Mouse (Mus musculus) hindbrain, embryonic 15.5 days (tissue): Measurements from ENCODE around the gene Lce1l. TPM values are rescaled to one million over a fixed set of nuclear protein-coding genes. Genes with fewer than 3 reads are reported as not detected.
"Not testable (repeated sequence)": the region's sequence is repeated elsewhere in the genome, so short reads cannot be mapped to it uniquely, and the experiment has no call there.

Source experiments
- ATAC-seq: fragments of 200-750 bp; cut with Nextera tagmentation; 2 replicates; pipeline ENCODE4 v1.8.0; 2017; ENCODE audit warnings: low read depth, moderate number of reproducible peaks, moderate TSS enrichment; ENCODE audit not compliant: low FRiP score
- H3K27ac ChIP-seq: fragments of 300-500 bp; sonication (generic); replicated peaks from 2 replicates; pipeline ENCODE4 v1.5.1; 2015; ENCODE audit warnings: mild to moderate bottlenecking, inconsistent platforms
- H3K27me3 ChIP-seq: fragments of 300-500 bp; sonication (generic); 2 replicates; pipeline ENCODE4 v1.6.1; 2015; ENCODE audit warnings: control low read depth, inconsistent platforms
- H3K36me3 ChIP-seq: fragments of 300-500 bp; sonication (generic); 2 replicates; pipeline ENCODE4 v1.6.1; 2015; ENCODE audit warnings: control low read depth, inconsistent platforms
- H3K4me1 ChIP-seq: fragments of 300-500 bp; sonication (generic); replicated peaks from 2 replicates; pipeline ENCODE4 v1.6.1; 2015; ENCODE audit warnings: control low read depth, inconsistent platforms
- H3K4me2 ChIP-seq: fragments of 300-500 bp; sonication (generic); 2 replicates; pipeline ENCODE4 v1.6.1; 2015; ENCODE audit warnings: moderate library complexity, mild to moderate bottlenecking, inconsistent platforms
- H3K4me3 ChIP-seq: fragments of 300-500 bp; sonication (generic); 2 replicates; pipeline ENCODE4 v1.5.1; 2015; ENCODE audit warnings: mild to moderate bottlenecking, inconsistent platforms
- H3K9ac ChIP-seq: fragments of 300-500 bp; sonication (generic); 2 replicates; pipeline ENCODE4 v1.6.1; 2015; ENCODE audit warnings: inconsistent platforms
- H3K9me3 ChIP-seq: fragments of 300-500 bp; sonication (generic); 2 replicates; pipeline ENCODE4 v1.6.1; 2016; ENCODE audit warnings: control low read depth, inconsistent platforms
- WGBS: fragments of 180-500 bp; shearing (Covaris S2); methylation state at CpG from one replicate; pipeline ENCODE4 v1.1.7; 2015; 5-methylcytosine and 5-hydroxymethylcytosine counted together
- polyA plus RNA-seq: library from polyadenylated mRNA; unstranded; fragments of >200 nt; fragmentation: Nextera tagmentation; extraction: Ambion mirVana; gene quantifications from 2 replicates; pipeline ENCODE4 v1.2.1, GENCODE M21; 2015

The Lce1l gene
- polyA plus RNA-seq = not detected in 2 replicates

DNA sequence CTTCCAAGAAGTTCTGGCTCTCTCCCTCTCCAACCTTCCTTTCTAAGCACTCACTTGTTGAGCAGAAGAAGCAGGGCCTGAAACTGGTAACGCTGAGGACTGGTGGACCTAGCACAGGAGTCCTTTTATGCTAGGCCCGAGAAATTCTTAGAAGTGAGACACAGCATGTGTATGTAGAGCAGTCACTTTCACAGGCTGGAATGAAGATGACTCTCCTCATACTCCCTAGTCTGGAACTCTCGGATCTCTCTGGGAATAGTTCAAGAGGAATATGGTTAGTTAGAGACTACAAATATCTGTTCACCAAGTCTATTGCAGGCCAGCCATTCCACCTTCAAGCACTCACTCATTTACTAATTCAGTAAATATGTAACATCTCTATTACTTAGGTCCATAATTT is at the start of gene Lce1l:
TSS of gene Lce1l (minus strand) at position 101 of the 400 bp plus-strand sequence.
- H3K27ac ChIP-seq = no peak within 1 kb of the TSS
- H3K4me3 ChIP-seq = no peak within 1 kb of the TSS
- no peak for ATAC-seq
- 90% methylated on average over 3 of the region's 3 CpGs for WGBS
- H3K27me3 ChIP-seq = no peaks in the 10 kb centered on the region
- no peak within 1 kb of the TSS for H3K9ac ChIP-seq
- no peaks in the 10 kb centered on the region for H3K9me3 ChIP-seq
- no peaks in the 10 kb centered on the region for H3K36me3 ChIP-seq
- no peaks in the 10 kb centered on the region for H3K4me1 ChIP-seq
- no peak within 1 kb of the TSS for H3K4me2 ChIP-seq

DNA sequence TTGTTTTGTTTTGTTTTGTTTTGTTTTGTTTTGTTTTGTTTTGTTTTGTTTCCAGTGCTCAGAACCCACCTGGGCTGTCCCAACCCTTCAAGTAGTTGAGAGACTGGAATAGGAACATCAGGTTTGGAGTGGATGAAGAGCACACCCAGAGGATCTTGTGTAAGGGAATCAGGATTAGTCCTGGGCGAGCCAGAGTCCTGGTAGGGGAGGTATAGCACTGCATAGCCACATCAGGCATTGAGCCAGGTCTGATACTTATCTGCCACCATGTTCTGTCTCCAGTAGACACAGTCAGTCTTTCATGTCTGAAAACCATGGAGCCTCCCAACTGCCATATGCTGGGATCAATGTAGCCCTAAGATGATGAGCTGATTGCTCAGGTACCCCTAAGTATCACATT is 43.4 kb upstream of the Lce1l start:
- H3K4me2 ChIP-seq = no peak overlapping the region
- no peak for ATAC-seq
- 66% methylated on average over 1 of the region's 1 CpGs for WGBS
- H3K27ac ChIP-seq = no peak overlapping the region
- no peaks in the 10 kb centered on the region for H3K9me3 ChIP-seq
- no peaks in the 10 kb centered on the region for H3K36me3 ChIP-seq
- no peak overlapping the region for H3K4me3 ChIP-seq
- no peak overlapping the region for H3K9ac ChIP-seq
- no peaks in the 10 kb centered on the region for H3K27me3 ChIP-seq
- no peaks in the 10 kb centered on the region for H3K4me1 ChIP-seq

- Histone ChIP-seq H3K27me3 (no peaks in the 10 kb centered on the region), H3K4me1 (no peaks in the 10 kb centered on the region), H3K4me2 (no peak overlapping the region), H3K9me3 (no peaks in the 10 kb centered on the region), H3K36me3 (no peaks in the 10 kb centered on the region), H3K9ac (no peak overlapping the region), H3K27ac (no peak overlapping the region), H3K4me3 (no peak overlapping the region)
- ATAC-seq = no peak
- WGBS = 58% methylated on average over 3 of the region's 3 CpGs
These were observed 43.0 kb upstream of the Lce1l start for GRCm38 (mm10) chr3:92894063-92894462.

DNA sequence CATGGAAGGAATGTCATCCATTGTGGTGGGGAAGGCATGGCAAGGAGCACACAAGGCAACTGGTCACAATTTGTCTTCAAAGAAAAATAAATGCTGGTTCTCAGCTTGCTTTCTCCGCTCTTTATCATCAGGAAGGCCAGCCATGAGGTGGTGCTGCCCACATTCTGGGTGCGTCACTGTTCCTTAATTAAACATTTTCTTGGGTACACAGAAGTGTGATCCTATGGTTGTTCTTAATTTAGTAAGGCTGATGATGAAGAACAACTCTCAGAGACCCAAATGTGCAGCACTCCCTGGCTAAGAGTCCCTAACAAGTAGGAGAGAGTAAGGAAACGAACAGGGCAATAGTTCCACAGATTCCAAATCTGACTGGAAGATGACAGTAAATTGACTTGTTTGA is 23.1 kb upstream of the Lce1l start:
- H3K27ac ChIP-seq = no peak overlapping the region
- no peaks in the 10 kb centered on the region for H3K9me3 ChIP-seq
- no peaks in the 10 kb centered on the region for H3K4me1 ChIP-seq
- 91% methylated on average over 3 of the region's 3 CpGs for WGBS
- H3K4me3 ChIP-seq = no peak overlapping the region
- H3K4me2 ChIP-seq = no peak overlapping the region
- H3K36me3 ChIP-seq = no peaks in the 10 kb centered on the region
- no peak overlapping the region for H3K9ac ChIP-seq
- H3K27me3 ChIP-seq = no peaks in the 10 kb centered on the region
- ATAC-seq = no peak

DNA sequence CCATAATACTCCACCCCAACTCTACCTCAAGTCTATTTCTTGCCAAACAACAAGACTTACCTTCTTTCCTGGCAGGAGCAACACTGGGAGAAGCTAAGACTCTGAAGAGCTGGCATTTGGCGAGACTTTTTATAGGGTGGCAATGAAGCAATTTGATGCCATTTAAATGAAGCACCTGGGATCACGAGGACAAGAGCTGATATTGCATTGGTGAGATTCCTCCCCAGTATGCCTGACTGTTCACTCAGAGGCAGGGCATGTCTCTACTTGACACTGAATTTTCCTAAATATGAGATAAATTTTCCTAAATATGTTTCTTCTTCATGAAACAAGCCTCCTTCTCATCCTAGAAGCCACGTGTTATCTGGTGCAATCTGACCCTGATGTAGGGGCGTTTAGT is 19.0 kb upstream of the Lce1l start, which contains the start of gene 2310050C09Rik:
TSS of gene 2310050C09Rik (minus strand) at position 101 of the 400 bp plus-strand sequence.
- Histone ChIP-seq H3K4me3 (no peak within 1 kb of the TSS), H3K27ac (no peak within 1 kb of the TSS), H3K4me1 (no peaks in the 10 kb centered on the region), H3K9ac (no peak within 1 kb of the TSS), H3K36me3 (no peaks in the 10 kb centered on the region), H3K9me3 (no peaks in the 10 kb centered on the region), H3K4me2 (no peak within 1 kb of the TSS), H3K27me3 (no peaks in the 10 kb centered on the region)
- WGBS = 86% methylated on average over 4 of the region's 4 CpGs
- no peak for ATAC-seq

DNA sequence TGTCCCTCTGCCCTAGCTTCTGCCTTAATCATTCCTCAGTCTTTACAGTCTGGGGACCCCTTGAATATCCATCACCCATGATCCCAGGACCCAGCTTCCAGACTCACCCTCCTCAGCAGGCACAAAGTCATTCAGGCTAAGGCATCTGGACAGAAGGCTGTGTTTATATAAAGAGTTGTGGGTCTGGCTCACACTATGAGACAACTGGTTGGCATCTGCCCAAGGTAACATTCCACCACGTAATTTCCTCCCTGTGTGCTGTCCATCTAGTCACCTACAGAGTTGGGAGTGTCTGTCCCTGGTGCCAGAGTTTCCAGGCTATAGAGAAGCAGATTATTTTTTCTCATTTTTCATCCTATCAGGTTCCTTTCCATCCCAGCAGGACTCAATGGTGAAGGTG is 24.0 kb downstream of the Lce1l start, which contains the start of gene Kprp:
TSS of gene Kprp (minus strand) at position 140 of the 400 bp plus-strand sequence.
- no peak within 1 kb of the TSS for H3K4me2 ChIP-seq
- no peaks in the 10 kb centered on the region for H3K36me3 ChIP-seq
- no peak within 1 kb of the TSS for H3K27ac ChIP-seq
- H3K27me3 ChIP-seq = no peaks in the 10 kb centered on the region
- no peak within 1 kb of the TSS for H3K9ac ChIP-seq
- 50% methylated on average over 1 of the region's 1 CpGs for WGBS
- no peaks in the 10 kb centered on the region for H3K9me3 ChIP-seq
- H3K4me3 ChIP-seq = no peak within 1 kb of the TSS
- ATAC-seq = no peak
- H3K4me1 ChIP-seq = no peaks in the 10 kb centered on the region

DNA sequence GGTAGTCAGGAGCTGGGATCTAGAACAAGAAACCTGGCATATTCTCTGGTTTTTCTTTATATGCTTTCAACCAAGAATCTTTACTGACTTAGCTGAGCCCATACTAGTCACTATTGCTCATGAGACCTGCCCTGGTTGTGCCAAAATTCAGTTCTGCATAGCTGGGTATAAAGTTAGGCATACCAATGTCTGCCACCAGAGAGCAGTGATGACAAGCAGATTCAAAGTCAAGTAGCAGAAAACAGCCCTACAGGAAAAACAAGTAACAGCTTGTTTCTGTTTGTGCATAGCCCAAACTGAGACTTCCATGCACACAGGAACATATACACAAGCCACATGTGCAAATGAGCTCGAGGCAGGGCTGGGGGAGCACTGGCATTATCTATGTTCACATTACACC is 25.3 kb downstream of the Lce1l start:
- Histone ChIP-seq H3K36me3 (no peaks in the 10 kb centered on the region), H3K9ac (no peak overlapping the region), H3K27ac (no peak overlapping the region), H3K4me3 (no peak overlapping the region), H3K27me3 (no peaks in the 10 kb centered on the region), H3K9me3 (no peaks in the 10 kb centered on the region), H3K4me2 (no peak overlapping the region), H3K4me1 (no peaks in the 10 kb centered on the region)
- no peak for ATAC-seq
- WGBS = 38% methylated on average over 1 of the region's 1 CpGs

DNA sequence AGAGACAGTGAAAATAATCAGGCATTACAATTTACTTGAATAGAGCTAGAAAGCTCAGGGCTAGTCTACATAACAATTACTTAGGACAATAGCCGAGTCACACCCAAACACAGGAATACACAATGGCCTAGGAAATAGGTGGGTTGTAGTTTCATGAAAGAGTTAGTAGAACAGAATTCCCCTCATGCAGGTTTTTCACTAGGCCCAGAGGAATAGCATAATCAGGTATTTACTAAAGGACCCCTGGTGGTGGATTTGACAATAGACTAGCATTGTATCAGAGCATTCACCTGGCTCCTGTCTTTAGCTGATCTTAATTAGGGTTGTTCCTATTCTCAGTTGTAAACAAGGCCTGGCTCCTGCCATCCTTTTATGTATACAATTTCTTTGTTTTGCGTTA is 35.0 kb downstream of the Lce1l start:
- not testable (repeated sequence) for H3K27me3 ChIP-seq, H3K4me1 ChIP-seq, H3K9ac ChIP-seq, H3K4me2 ChIP-seq, ATAC-seq, H3K36me3 ChIP-seq, H3K4me3 ChIP-seq, H3K9me3 ChIP-seq, H3K27ac ChIP-seq
- 94% methylated on average over 2 of the region's 2 CpGs for WGBS

DNA sequence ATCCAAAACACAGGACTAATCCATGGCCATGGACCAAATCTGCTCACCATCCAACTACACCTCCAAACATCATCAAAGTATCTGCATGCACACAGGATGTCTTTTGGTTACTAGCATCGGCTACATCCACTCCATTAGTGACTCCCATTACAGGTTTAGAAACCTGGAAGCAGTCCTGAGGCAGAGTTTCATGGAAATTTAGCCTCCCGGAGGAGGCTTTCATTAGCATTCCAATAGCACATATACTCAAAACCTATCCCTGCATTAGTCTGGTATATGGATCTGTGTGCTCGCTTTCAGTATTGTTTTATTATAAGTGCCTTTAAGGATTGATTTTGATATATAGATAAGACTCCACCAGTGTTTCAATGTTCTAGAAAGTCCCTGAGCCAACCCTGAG is 35.5 kb downstream of the Lce1l start:
- Histone ChIP-seq H3K36me3 (no peaks in the 10 kb centered on the region), H3K4me1 (no peaks in the 10 kb centered on the region), H3K27me3 (no peaks in the 10 kb centered on the region), H3K9ac (no peak overlapping the region), H3K27ac (no peak overlapping the region), H3K4me2 (no peak overlapping the region), H3K9me3 (no peaks in the 10 kb centered on the region), H3K4me3 (no peak overlapping the region)
- WGBS = 92% methylated on average over 3 of the region's 3 CpGs
- ATAC-seq = no peak

DNA sequence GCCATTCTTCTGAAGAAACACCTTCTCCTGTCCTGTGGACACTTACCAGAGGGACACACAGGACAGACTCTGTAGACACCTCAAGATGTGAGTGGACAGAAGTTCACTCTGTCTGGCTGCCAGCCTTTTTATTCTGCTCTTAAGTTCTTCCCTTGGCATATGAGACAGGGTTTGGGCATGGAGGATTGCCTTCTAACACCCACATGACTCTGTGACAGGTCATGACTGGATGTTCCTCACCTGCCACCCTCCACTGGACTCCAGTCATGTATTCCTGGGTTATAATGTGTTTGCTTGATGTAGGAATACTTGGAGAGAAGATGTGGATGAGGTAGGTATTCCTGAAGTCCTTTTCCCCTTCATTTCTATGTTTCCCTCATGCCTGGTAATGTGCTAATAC is 43.3 kb downstream of the Lce1l start, which contains the start of gene Lce1k:
TSS of gene Lce1k (minus strand) at position 101 of the 400 bp plus-strand sequence.
- Histone ChIP-seq H3K9ac (no peak within 1 kb of the TSS), H3K4me3 (no peak within 1 kb of the TSS), H3K36me3 (no peaks in the 10 kb centered on the region), H3K4me2 (no peak within 1 kb of the TSS), H3K9me3 (no peaks in the 10 kb centered on the region), H3K27me3 (no peaks in the 10 kb centered on the region), H3K4me1 (no peaks in the 10 kb centered on the region), H3K27ac (no peak within 1 kb of the TSS)
- ATAC-seq = no peak

Other genes starting within 250 kb of the Lce1l start
- gene 2210017I01Rik, start 243.8 kb downstream of the Lce1l start, polyA plus RNA-seq = not detected in 2 replicates
- not detected in 2 replicates for gene Lce6a, start 229.6 kb downstream of the Lce1l start, polyA plus RNA-seq
- gene Lce1a1, start 203.0 kb downstream of the Lce1l start, polyA plus RNA-seq = not detected in 2 replicates
- gene Lce1b, start 194.4 kb downstream of the Lce1l start, polyA plus RNA-seq = not detected in 2 replicates
- not detected in 2 replicates for gene Lce1a2, start 181.0 kb downstream of the Lce1l start, polyA plus RNA-seq
- not detected in 2 replicates for gene Lce1c, start 172.0 kb downstream of the Lce1l start, polyA plus RNA-seq
- not detected in 2 replicates for gene Lce1d, start 164.1 kb downstream of the Lce1l start, polyA plus RNA-seq
- gene Lce1e, start 142.2 kb downstream of the Lce1l start, polyA plus RNA-seq = not detected in 2 replicates
- not detected in 2 replicates for gene Lce1f, start 130.9 kb downstream of the Lce1l start, polyA plus RNA-seq
- not detected in 2 replicates for gene Gm38119, start 112.2 kb downstream of the Lce1l start, polyA plus RNA-seq
- gene Lce1g, start 98.9 kb downstream of the Lce1l start, polyA plus RNA-seq = not detected in 2 replicates
- gene Lce1h, start 86.2 kb downstream of the Lce1l start, polyA plus RNA-seq = not detected in 2 replicates
- not detected in 2 replicates for gene Lce1i, start 72.4 kb downstream of the Lce1l start, polyA plus RNA-seq
- gene Lce1j, start 60.8 kb downstream of the Lce1l start, polyA plus RNA-seq = not detected in 2 replicates
- gene Lce1k, start 43.4 kb downstream of the Lce1l start, polyA plus RNA-seq = not detected in 2 replicates
- gene Kprp, start 24.0 kb downstream of the Lce1l start, polyA plus RNA-seq = not detected in 2 replicates
- not detected in 2 replicates for gene 2310050C09Rik, start 18.9 kb upstream of the Lce1l start, polyA plus RNA-seq
- not detected in 2 replicates for gene Lce3a, start 74.9 kb upstream of the Lce1l start, polyA plus RNA-seq
- gene Lce3b, start 81.7 kb upstream of the Lce1l start, polyA plus RNA-seq = not detected in 2 replicates
- 0.62 TPM in 1 of 2 replicates, not detected in the other for gene Lce3c, start 93.2 kb upstream of the Lce1l start, polyA plus RNA-seq
- not detected in 2 replicates for gene Lce3d, start 106.1 kb upstream of the Lce1l start, polyA plus RNA-seq
- not detected in 2 replicates for gene Lce3e, start 115.8 kb upstream of the Lce1l start, polyA plus RNA-seq
- not detected in 2 replicates for gene Lce3f, start 140.9 kb upstream of the Lce1l start, polyA plus RNA-seq
- gene Crct1, start 164.4 kb upstream of the Lce1l start, polyA plus RNA-seq = 1.9 and 2.3 TPM in 2 replicates
- gene Lce1m, start 167.8 kb upstream of the Lce1l start, polyA plus RNA-seq = not detected in 2 replicates
- gene Gm4858, start 217.5 kb upstream of the Lce1l start, polyA plus RNA-seq = not detected in 2 replicates